Mouse (Mus musculus) limb, embryonic 11.5 days (tissue): ENCODE measurements around the gene Vmn1r139. TPM values are rescaled to one million over a fixed set of nuclear protein-coding genes. Genes with fewer than 3 reads are reported as not detected.
"Not testable (repeated sequence)": the region's sequence is repeated elsewhere in the genome, so short reads cannot be mapped to it uniquely, and the experiment has no call there.

Source experiments
- ATAC-seq: fragments of 200-750 bp; cut with Nextera tagmentation; 2 replicates; pipeline ENCODE4 v1.8.0; 2017; ENCODE audit warnings: low read depth; ENCODE audit not compliant: insufficient number of reproducible peaks, low FRiP score, low TSS enrichment
- DNase-seq: peaks from one replicate; pipeline ENCODE4 v3.0.0-alpha.2; 2015; ENCODE audit warnings: low spot score
- H3K27ac ChIP-seq: fragments of 300-500 bp; sonication (generic); replicated peaks from 2 replicates; pipeline ENCODE4 v1.5.1; 2014; ENCODE audit warnings: low read depth, mild to moderate bottlenecking, low read length
- H3K27me3 ChIP-seq: fragments of 300-500 bp; sonication (generic); 2 replicates; pipeline ENCODE4 v1.6.1; 2014; ENCODE audit warnings: mild to moderate bottlenecking, low read length, mixed read lengths; ENCODE audit not compliant: control insufficient read depth, insufficient read depth
- H3K36me3 ChIP-seq: fragments of 300-500 bp; sonication (generic); 2 replicates; pipeline ENCODE4 v1.6.1; 2014; ENCODE audit warnings: mild to moderate bottlenecking, low read length, moderate library complexity, mixed read lengths; ENCODE audit not compliant: control insufficient read depth, insufficient read depth
- H3K4me1 ChIP-seq: fragments of 300-500 bp; sonication (generic); 2 replicates; pipeline ENCODE4 v1.6.1; 2014; ENCODE audit warnings: low read length, mixed read lengths; ENCODE audit not compliant: control insufficient read depth, insufficient read depth
- H3K4me2 ChIP-seq: fragments of 300-500 bp; sonication (generic); 2 replicates; pipeline ENCODE4 v1.6.1; 2014; ENCODE audit warnings: low read depth, mild to moderate bottlenecking, moderate library complexity; ENCODE audit not compliant: severe bottlenecking
- H3K4me3 ChIP-seq: fragments of 300-500 bp; sonication (generic); 2 replicates; pipeline ENCODE4 v1.5.1; 2014; ENCODE audit warnings: low read depth, low read length
- H3K9ac ChIP-seq: fragments of 300-500 bp; sonication (generic); 2 replicates; pipeline ENCODE4 v1.6.1; 2014; ENCODE audit warnings: mild to moderate bottlenecking, low read length
- H3K9me3 ChIP-seq: fragments of 300-500 bp; sonication (generic); 2 replicates; pipeline ENCODE4 v1.6.1; 2016; ENCODE audit warnings: low read length; ENCODE audit not compliant: control insufficient read depth
- WGBS: fragments of 180-500 bp; shearing (Covaris S2); extraction: QIAGEN DNeasy Blood & Tissue Kit; methylation state at CpG from one replicate; pipeline ENCODE4 v1.1.7; 2014; 5-methylcytosine and 5-hydroxymethylcytosine counted together
- polyA plus RNA-seq: library from polyadenylated mRNA; unstranded; fragments of >200 nt; fragmentation: Nextera tagmentation; extraction: Ambion mirVana; gene quantifications from 2 replicates; pipeline ENCODE4 v1.2.1, GENCODE M21; 2014

Vmn1r139 gene
- polyA plus RNA-seq = not detected in 2 replicates

GRCm38 (mm10) chr7:22068757-22069156 lies at the start of gene Vmn1r139:
Gene Vmn1r139, plus strand, starts transcription at chr7:22069057.
- not testable (repeated sequence) for H3K27me3 ChIP-seq, H3K9ac ChIP-seq, DNase-seq, ATAC-seq, H3K4me1 ChIP-seq, H3K9me3 ChIP-seq, H3K36me3 ChIP-seq, H3K4me3 ChIP-seq, H3K27ac ChIP-seq, H3K4me2 ChIP-seq
- no CpG with 5 or more reads among the region's 7 CpGs for WGBS

DNA sequence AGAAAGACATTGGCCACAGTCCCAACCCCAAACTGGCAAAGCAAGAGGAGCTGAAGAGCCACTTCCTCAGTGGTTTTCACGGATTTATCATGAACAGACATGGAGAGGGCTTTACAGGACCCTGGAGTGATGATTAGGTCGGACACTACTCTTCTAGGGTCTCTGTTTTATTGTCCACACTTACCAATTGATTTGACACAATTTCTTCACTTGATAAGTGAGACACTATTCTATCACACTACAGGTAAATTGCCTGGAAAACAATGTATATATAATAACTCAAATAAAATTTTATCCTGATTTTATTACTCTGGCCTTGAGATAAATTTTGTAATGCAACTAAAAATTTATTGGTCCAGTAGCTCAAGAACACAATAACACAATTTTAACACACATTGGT lies 40.1 kb upstream of the Vmn1r139 start, which contains the start of gene Vmn1r138:
Gene Vmn1r138 (minus strand): TSS at position 101 of the 400 bp plus-strand sequence.
- H3K9ac ChIP-seq, H3K4me2 ChIP-seq, H3K4me1 ChIP-seq, H3K9me3 ChIP-seq, ATAC-seq, H3K4me3 ChIP-seq, H3K27me3 ChIP-seq, DNase-seq, H3K27ac ChIP-seq, H3K36me3 ChIP-seq: not testable (repeated sequence)
- WGBS = no CpG with 5 or more reads among the region's 2 CpGs

GRCm38 (mm10) chr7:22056205-22056604 lies 12.7 kb upstream of the Vmn1r139 start, which contains the start of gene Gm6176:
Gene Gm6176, minus strand, starts transcription at chr7:22056305.
- not testable (repeated sequence) for H3K36me3 ChIP-seq, H3K27ac ChIP-seq, H3K9me3 ChIP-seq, H3K9ac ChIP-seq, H3K4me2 ChIP-seq, H3K4me3 ChIP-seq, ATAC-seq, H3K27me3 ChIP-seq, DNase-seq, H3K4me1 ChIP-seq
- no CpG with 5 or more reads among the region's 1 CpGs for WGBS

GRCm38 (mm10) chr7:22118145-22118544 lies 49.3 kb downstream of the Vmn1r139 start, which contains the start of gene Gm16451:
Gene Gm16451, minus strand, starts transcription at chr7:22118245.
- not testable (repeated sequence) for DNase-seq, H3K27ac ChIP-seq, H3K4me1 ChIP-seq, ATAC-seq, H3K27me3 ChIP-seq, H3K9ac ChIP-seq, H3K36me3 ChIP-seq, H3K9me3 ChIP-seq, H3K4me3 ChIP-seq, H3K4me2 ChIP-seq
- WGBS = no CpG with 5 or more reads among the region's 2 CpGs

DNA sequence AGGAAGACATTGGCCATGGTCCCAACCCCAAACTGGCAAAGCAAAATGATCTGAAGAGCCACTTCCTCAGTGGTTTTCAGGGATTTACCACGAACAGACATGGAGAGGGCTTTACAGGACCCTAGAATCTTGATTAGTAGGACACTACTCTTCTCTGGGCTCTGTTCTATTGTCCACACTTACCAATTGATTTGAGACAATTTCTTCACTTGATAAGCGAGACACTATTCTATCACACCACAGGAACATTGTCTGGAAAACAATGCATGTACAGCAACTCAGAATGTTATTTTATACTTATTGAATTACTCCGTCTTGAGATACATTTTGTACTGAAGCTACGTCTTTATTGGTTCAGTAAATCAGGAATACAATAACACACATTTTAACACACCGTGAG lies 65.8 kb downstream of the Vmn1r139 start, which contains the start of gene Gm10666:
Gene Gm10666 (minus strand): TSS at position 101 of the 400 bp plus-strand sequence.
- H3K27ac ChIP-seq, H3K4me3 ChIP-seq, H3K27me3 ChIP-seq, H3K4me2 ChIP-seq, H3K9ac ChIP-seq, H3K36me3 ChIP-seq, DNase-seq, ATAC-seq, H3K9me3 ChIP-seq, H3K4me1 ChIP-seq: not testable (repeated sequence)
- WGBS = no CpG with 5 or more reads among the region's 5 CpGs

Other genes with a start within 250 kb of the Vmn1r139 start
- not detected in 2 replicates for gene Vmn1r135, start 236.7 kb upstream of the Vmn1r139 start, polyA plus RNA-seq
- not detected in 2 replicates for gene Gm5725, start 224.8 kb upstream of the Vmn1r139 start, polyA plus RNA-seq
- not detected in 2 replicates for gene Gm5891, start 147.8 kb upstream of the Vmn1r139 start, polyA plus RNA-seq
- gene Vmn1r137, start 74.5 kb upstream of the Vmn1r139 start, polyA plus RNA-seq = not detected in 2 replicates
- gene Vmn1r138, start 40.2 kb upstream of the Vmn1r139 start, polyA plus RNA-seq = not detected in 2 replicates
- not detected in 2 replicates for gene Gm6176, start 12.8 kb upstream of the Vmn1r139 start, polyA plus RNA-seq
- gene Gm16451, start 49.2 kb downstream of the Vmn1r139 start, polyA plus RNA-seq = not detected in 2 replicates
- not detected in 2 replicates for gene Gm10666, start 65.7 kb downstream of the Vmn1r139 start, polyA plus RNA-seq
- not detected in 2 replicates for gene Vmn1r142, start 95.0 kb downstream of the Vmn1r139 start, polyA plus RNA-seq
- gene Vmn1r143, start 120.3 kb downstream of the Vmn1r139 start, polyA plus RNA-seq = not detected in 2 replicates
- not detected in 2 replicates for gene Gm8653, start 132.2 kb downstream of the Vmn1r139 start, polyA plus RNA-seq
- not detected in 2 replicates for gene Gm8453, start 160.4 kb downstream of the Vmn1r139 start, polyA plus RNA-seq